Mouse (Mus musculus) lung, embryonic 14.5 days (tissue): ENCODE data around the gene Tanc1. TPM values are rescaled to one million over a fixed set of nuclear protein-coding genes. Genes with fewer than 3 reads are reported as not detected.

Experiments used
- ATAC-seq: fragments of 200-750 bp; cut with Nextera tagmentation; 2 replicates; pipeline ENCODE4 v1.8.0; 2017; ENCODE audit warnings: mild to moderate bottlenecking, moderate TSS enrichment, moderate library complexity; ENCODE audit not compliant: insufficient read depth
- DNase-seq: peaks from one replicate; pipeline ENCODE4 v3.0.0-alpha.2; 2015
- H3K27ac ChIP-seq: fragments of 300-500 bp; sonication (generic); 2 replicates; pipeline ENCODE4 v1.5.1; 2014; ENCODE audit warnings: low read depth, mild to moderate bottlenecking, moderate library complexity
- H3K27me3 ChIP-seq: fragments of 300-500 bp; sonication (generic); 2 replicates; pipeline ENCODE4 v1.6.1; 2014; ENCODE audit warnings: low read length, control low read depth; ENCODE audit not compliant: insufficient read depth
- H3K36me3 ChIP-seq: fragments of 300-500 bp; sonication (generic); 2 replicates; pipeline ENCODE4 v1.6.1; 2014; ENCODE audit warnings: control low read depth; ENCODE audit not compliant: insufficient read depth
- H3K4me1 ChIP-seq: fragments of 300-500 bp; sonication (generic); 2 replicates; pipeline ENCODE4 v1.6.1; 2014; ENCODE audit warnings: antibody characterized with exemption, control low read depth; ENCODE audit not compliant: insufficient read depth
- H3K4me2 ChIP-seq: fragments of 300-500 bp; sonication (generic); 2 replicates; pipeline ENCODE4 v1.6.1; 2014; ENCODE audit warnings: mild to moderate bottlenecking
- H3K4me3 ChIP-seq: fragments of 300-500 bp; sonication (generic); 2 replicates; pipeline ENCODE4 v1.5.1; 2014; ENCODE audit warnings: low read depth, low read length
- H3K9ac ChIP-seq: fragments of 300-500 bp; sonication (generic); 2 replicates; pipeline ENCODE4 v1.6.1; 2014
- H3K9me3 ChIP-seq: fragments of 300-500 bp; sonication (generic); 2 replicates; pipeline ENCODE4 v1.6.1; 2016; ENCODE audit warnings: low read depth, low read length, control low read depth
- CTCF ChIP-seq: IDR thresholded peaks from 2 replicates; pipeline ENCODE4 v1.5.1; 2016; ENCODE audit warnings: antibody characterized with exemption, low read depth
- WGBS: fragments of 180-500 bp; shearing (Covaris S2); extraction: QIAGEN DNeasy Blood & Tissue Kit; methylation state at CpG from one replicate; pipeline ENCODE4 v1.1.7; 2014; 5-methylcytosine and 5-hydroxymethylcytosine counted together
- polyA plus RNA-seq: library from polyadenylated mRNA; unstranded; fragments of >200 nt; fragmentation: Nextera tagmentation; extraction: Ambion mirVana; gene quantifications from 2 replicates; pipeline ENCODE4 v1.2.1, GENCODE M21; 2014

Tanc1 gene
- polyA plus RNA-seq, 1 experiment from 2014 or later: 31.0 TPM

GRCm38 (mm10) chr2:59587387-59588095, 24.3 kb upstream of the Tanc1 start:
- no peak for TF ChIP-seq CTCF
- no peaks in the 10 kb centered on the region for H3K4me1 ChIP-seq
- 81% methylated on average over 10 of the region's 10 CpGs for WGBS
- H3K4me3 ChIP-seq: no peak overlapping the region
- DNase-seq (no peak), ATAC-seq (no peak)
- H3K36me3 ChIP-seq: no peaks in the 10 kb centered on the region
- H3K4me2 ChIP-seq: no peak overlapping the region
- H3K27ac ChIP-seq: no peak overlapping the region
- no peak overlapping the region for H3K9ac ChIP-seq
- no peaks in the 10 kb centered on the region for H3K9me3 ChIP-seq
- H3K27me3 ChIP-seq: no peaks in the 10 kb centered on the region

GRCm38 (mm10) chr2:59588096-59588405, 23.8 kb upstream of the Tanc1 start:
- Histone ChIP-seq H3K9ac (no peak overlapping the region), H3K27me3 (no peaks in the 10 kb centered on the region)
- WGBS: 82% methylated on average over 3 of the region's 3 CpGs

GRCm38 (mm10) chr2:59593341-59593902, 18.4 kb upstream of the Tanc1 start:
- Histone ChIP-seq H3K4me2 (no peak overlapping the region), H3K9me3 (no peaks in the 10 kb centered on the region), H3K4me1 (peaks cover 6% of the 10 kb centered on the region; the same call in 1 of the 2 replicates), H3K9ac (no peak overlapping the region), H3K27me3 (no peaks in the 10 kb centered on the region), H3K36me3 (no peaks in the 10 kb centered on the region), H3K27ac (no peak overlapping the region), H3K4me3 (no peak overlapping the region)
- ATAC-seq (no peak), DNase-seq (no peak)
- TF ChIP-seq CTCF: no peak
- WGBS: 40% methylated on average over 7 of the region's 7 CpGs

More at GRCm38 (mm10) chr2:59588096-59588405, 23.8 kb upstream of the Tanc1 start:
- H3K9me3 ChIP-seq: no peaks in the 10 kb centered on the region
- no peak overlapping the region for H3K4me3 ChIP-seq
- H3K4me1 ChIP-seq: no peaks in the 10 kb centered on the region
- no peaks in the 10 kb centered on the region for H3K36me3 ChIP-seq
- no peak overlapping the region for H3K4me2 ChIP-seq
- ATAC-seq (no peak), DNase-seq (no peak)
- H3K27ac ChIP-seq: no peak overlapping the region
- no peak for TF ChIP-seq CTCF

GRCm38 (mm10) chr2:59594095-59594494, 17.7 kb upstream of the Tanc1 start:
- no peak overlapping the region for H3K27ac ChIP-seq
- no peak overlapping the region for H3K4me3 ChIP-seq
- H3K4me2 ChIP-seq: no peak overlapping the region
- no peaks in the 10 kb centered on the region for H3K27me3 ChIP-seq
- no peak overlapping the region for H3K9ac ChIP-seq
- DNase-seq: peak; percentile 37
- H3K36me3 ChIP-seq: no peaks in the 10 kb centered on the region
- H3K4me1 ChIP-seq: peaks cover 6% of the 10 kb centered on the region; the same call in 1 of the 2 replicates
- H3K9me3 ChIP-seq: no peaks in the 10 kb centered on the region
- peak; percentile 8; the same call in 1 of the 2 replicates for ATAC-seq
- 45% methylated on average over 6 of the region's 6 CpGs for WGBS
- no peak for TF ChIP-seq CTCF

GRCm38 (mm10) chr2:59596545-59596944, 15.3 kb upstream of the Tanc1 start:
- Histone ChIP-seq H3K4me2 (no peak overlapping the region), H3K9me3 (no peaks in the 10 kb centered on the region), H3K4me1 (peaks cover 17% of the 10 kb centered on the region), H3K4me3 (no peak overlapping the region), H3K27me3 (no peaks in the 10 kb centered on the region), H3K27ac (no peak overlapping the region), H3K9ac (no peak overlapping the region), H3K36me3 (no peaks in the 10 kb centered on the region)
- WGBS: 66% methylated on average over 8 of the region's 8 CpGs
- no peak for DNase-seq
- TF ChIP-seq CTCF: peak; percentile 28
- no peak for ATAC-seq

GRCm38 (mm10) chr2:59598286-59598685, 13.6 kb upstream of the Tanc1 start:
- DNase-seq (no peak), ATAC-seq (no peak)
- no peaks in the 10 kb centered on the region for H3K27me3 ChIP-seq
- WGBS: 82% methylated on average over 6 of the region's 6 CpGs
- H3K36me3 ChIP-seq: no peaks in the 10 kb centered on the region
- H3K9ac ChIP-seq: no peak overlapping the region
- TF ChIP-seq CTCF: no peak
- H3K27ac ChIP-seq: no peak overlapping the region
- peaks cover 17% of the 10 kb centered on the region for H3K4me1 ChIP-seq
- H3K4me2 ChIP-seq: no peak overlapping the region
- H3K9me3 ChIP-seq: no peaks in the 10 kb centered on the region
- H3K4me3 ChIP-seq: no peak overlapping the region

GRCm38 (mm10) chr2:59598894-59599293, 12.9 kb upstream of the Tanc1 start:
- Histone ChIP-seq H3K27ac (no peak overlapping the region), H3K4me2 (peak overlapping the region; percentile 6; the same call in 1 of the 2 replicates), H3K27me3 (no peaks in the 10 kb centered on the region), H3K4me1 (peaks cover 13% of the 10 kb centered on the region), H3K9me3 (no peaks in the 10 kb centered on the region), H3K36me3 (no peaks in the 10 kb centered on the region), H3K9ac (no peak overlapping the region), H3K4me3 (no peak overlapping the region)
- no peak for TF ChIP-seq CTCF
- DNase-seq: no peak
- 30% methylated on average over 4 of the region's 4 CpGs for WGBS
- ATAC-seq: no peak
